Mouse (Mus musculus) thymus, adult 18-20 months (tissue): ENCODE measurements around the gene Mxi1.

Experiments
- DNase-seq, 2 experiments: peaks; one replicate each; pipeline ENCODE4 v3.0.0; 2022; ENCODE audit warnings: mixed read lengths in 2 of 2

Mxi1 gene

DNA sequence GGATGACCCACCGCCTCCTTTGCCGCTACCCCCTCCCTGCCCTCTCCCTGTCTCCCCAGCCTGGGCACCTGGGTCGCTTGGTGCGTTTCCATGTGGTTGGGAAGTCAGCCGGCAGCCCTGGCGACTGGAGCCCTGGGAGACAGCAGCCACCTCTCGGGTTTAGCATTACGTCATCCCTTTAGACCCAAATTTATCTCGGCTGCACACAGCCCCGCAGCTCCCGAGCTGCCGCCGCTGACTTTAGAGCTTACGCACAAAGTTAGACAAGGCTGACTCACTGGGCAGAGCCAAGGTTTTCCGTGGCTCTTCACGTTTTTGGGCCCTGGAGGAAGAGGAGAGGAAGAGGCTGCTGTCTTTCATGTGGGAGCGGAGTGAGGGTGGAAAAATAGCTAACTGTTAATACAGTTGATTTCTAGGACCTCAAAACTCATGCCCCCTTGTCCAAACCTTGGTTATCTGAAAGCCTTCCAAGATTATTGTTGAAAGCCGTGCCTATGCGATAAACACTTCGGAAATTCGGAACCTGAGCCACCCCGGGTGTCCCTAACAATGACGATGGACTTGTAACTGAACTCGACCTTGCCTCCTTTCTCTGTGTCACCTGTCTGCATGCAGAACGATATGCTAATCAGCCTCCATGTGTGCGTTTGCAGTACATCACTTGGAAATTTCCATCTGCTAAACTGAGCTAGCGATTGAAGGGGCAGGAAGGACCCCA is 15.4 kb downstream of the Mxi1 start:
- DNase-seq = no peak

DNA sequence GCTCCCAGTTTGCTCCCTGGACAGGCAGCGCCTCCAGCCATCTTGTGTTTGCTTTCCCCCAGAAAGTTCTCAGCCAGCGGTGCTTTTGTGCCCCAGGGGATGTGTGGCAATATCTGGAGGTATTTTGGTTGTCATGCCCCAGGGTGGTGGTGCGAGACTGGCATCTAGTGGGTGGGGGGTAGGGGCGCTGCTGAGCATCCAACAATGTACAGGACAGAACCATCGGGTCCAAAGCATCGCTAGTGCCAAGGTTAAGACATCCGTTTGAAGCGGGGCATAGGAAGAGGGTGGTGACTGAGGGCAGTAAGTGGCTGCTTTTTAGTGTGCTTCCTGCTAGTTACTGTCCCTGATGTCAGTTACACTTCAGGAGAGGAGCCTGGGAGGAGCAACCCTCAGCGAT is 17.8 kb downstream of the Mxi1 start:
- DNase-seq = peak in 1 of 2 experiments; percentile 17

DNA sequence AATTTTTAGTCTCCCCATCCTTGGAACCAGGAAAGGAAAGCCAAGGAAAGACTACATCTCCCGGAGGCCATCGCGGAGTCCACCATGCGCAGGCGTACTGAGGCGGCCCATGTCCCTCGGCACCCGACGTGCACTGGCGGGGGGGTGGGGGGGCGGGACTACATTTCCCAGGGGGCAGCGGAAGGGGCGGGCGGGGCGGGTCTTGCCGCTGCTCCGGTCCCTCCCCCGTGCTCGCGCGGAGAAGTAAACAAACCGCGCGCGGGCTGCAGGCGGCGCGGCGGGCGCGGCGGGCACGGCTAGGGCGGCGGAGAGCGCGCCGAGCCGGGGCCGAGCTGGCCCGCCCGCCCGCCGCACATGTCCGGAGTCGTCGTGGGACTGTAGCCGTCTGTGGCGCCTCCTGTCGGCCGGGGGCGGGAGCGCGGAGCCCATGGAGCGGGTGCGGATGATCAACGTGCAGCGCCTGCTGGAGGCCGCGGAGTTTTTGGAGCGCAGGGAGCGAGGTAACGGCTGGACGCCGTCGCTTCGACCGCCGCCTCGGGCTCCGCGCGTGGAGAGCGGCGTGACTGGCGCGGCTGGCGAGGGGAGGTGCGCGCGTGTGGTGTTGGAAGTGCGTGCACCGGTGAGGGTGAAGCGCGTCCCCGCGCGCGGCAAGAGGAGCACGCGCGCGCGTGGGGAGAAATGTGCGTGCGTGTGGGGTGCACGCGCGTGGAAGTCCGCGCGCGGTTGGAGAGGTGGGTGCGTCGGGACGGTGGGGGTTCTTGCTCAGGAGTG is 19.1 kb downstream of the Mxi1 start:
- peak; percentile 73 to 79 for DNase-seq

DNA sequence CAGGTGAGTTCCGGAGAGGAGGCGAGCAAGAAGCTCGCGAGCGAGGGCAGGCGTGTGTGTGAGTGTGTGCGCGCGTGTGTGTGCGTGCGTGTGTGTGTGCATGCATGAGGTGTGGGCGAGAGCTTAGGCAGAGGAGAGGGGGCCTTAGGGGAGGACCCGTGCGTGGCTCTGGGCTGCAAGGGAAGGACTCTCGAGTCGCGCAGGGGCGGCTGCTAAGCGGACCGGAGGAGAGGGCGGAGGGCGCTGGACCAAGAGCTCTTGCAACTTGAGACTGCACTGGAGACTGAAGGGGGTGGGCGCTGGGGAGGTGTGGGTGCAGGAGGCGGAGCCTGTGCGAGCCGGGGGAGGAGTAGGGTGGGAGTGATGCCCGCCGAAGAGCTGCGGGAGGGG is 19.7 kb downstream of the Mxi1 start:
- peak; percentile 77 to 81 for DNase-seq

DNA sequence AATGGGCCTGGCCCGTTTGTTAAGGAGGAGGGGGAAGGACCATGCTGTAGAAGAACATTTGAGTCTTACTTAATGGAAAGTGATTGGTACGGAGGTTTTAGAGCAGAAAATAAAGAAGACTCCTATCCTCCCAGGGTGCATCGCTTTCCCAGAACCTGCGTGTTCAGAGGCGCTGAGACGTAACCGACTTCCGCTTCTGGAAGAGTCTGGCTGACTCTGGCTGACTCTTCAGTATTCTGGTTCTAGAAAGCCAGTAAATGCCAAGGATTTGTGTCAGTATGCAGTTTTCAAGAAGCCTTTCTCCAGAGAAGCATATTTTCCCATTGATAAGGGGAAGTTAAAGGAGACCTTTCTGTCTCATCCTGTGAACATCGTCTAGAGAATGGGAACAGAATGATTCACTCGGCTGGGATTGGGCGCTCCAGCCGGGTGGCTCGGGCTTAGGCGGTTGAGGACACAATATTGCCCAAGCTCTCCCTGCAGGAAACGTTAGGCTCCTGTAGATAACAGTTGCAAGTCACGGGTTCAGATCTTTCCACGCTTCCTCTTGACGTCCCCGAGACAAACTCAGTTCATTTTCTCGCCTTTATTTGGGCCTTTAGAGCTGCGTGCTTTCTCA is 21.7 kb downstream of the Mxi1 start:
- DNase-seq = no peak

DNA sequence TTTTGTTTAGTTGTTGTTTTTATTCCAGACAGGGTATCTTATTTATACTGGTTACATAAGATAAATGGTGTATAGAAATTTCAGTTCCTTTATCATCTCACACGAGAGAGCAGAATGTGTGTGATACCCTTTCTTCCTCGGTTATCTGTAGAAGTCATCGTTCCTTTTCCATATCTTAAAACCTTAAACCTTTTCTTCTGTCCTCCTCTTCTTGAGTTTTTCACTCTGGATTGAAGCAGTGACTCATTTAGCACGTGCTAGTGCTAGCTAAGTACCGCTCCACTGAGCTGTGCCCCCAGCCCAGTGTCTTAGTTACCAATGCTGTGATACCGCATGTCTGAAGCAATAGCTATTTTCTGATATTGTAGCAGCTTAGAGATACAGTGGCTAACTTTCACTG is 23.4 kb downstream of the Mxi1 start:
- DNase-seq = no peak

DNA sequence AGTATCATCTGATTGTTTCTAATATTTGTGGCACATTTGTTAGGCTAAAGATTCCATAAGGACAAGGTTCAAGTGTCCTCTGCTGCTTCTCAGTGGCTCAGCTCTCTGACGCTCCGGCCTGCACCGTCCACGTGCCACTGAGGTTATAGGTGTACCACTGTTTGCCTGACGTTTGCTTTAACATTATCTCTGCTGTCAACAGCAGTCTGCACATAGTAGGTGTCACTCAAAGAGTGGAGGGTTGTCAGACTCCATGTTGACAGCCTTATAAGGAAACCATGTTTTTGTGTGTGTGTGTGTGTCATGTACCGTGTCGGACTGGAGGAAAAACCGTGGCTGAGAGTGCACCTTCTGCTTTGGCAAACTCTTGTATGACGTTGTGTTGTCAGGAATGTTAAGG is 24.9 kb downstream of the Mxi1 start:
- DNase-seq = no peak

DNA sequence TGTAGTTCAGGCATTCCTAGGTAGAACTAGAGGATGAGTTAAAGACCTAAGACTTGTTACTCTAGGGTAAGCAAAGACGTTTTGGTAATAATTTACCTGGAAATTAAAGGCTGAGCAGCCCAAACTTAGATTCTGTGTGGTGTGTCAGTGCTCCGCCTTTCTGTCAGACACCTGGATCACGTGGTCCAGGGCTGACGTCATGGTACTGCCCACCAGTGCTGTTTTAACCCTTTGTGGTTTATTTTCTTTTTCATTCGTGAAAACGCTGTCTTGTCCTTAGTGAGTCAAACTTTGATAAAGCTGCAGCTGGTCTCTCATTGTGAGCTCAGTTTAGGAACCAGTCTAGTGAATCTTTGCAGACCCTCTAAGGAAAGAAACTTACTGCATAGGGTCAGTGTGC is 30.1 kb downstream of the Mxi1 start:
- no peak for DNase-seq

DNA sequence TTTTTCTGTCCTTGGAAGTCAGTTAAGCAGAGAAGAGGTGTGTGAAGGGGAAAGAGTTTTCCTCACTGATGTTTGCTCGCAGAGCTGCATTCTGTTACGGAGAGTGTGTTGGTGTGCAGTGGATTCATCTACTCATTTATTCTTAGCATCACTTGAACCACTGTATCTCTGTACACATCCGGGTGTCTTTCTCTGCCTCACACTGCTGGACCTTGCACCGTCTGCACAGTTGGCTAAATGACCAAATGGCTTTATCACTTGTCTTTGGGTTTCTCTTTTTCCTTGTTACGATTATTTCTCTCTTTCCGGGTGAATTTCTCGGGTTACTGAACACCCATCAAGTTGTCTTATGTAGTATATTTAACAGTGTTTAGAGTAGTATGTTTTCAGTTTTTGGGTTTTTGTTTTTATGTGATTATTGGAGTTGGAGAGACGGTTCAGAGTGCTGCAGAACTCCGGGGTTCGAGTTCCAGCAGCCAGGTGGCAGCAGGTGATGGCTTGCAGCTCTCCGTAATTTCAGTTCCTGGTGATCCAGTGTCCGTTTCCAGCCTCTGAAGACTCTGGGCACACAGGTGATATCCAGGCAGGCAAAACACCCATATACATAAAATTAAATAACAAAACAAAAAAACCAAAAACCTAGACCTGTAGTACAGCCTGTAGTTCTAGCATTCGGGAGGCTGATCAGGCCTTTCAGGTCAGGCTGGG is 33.0 kb downstream of the Mxi1 start:
- no peak for DNase-seq

DNA sequence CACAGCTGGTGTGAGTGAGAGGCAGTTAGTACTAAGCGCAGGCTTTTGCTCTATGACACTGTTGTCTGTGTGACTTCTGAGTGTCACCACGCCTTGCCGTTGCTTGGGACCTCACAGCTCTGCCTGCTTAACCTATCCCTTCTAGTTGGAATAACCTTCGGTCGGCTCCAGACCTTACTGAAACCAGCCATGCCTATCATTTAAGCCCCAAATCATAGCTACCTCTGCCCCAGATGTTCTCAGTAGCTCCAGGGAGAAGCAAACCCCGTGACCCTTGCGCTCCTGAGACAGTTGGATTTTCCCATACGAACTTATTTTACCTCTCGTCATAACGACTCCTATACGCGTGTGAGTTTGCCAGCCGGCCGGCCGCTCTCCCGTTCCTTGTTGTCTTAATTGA is 33.7 kb downstream of the Mxi1 start:
- no peak for DNase-seq

DNA sequence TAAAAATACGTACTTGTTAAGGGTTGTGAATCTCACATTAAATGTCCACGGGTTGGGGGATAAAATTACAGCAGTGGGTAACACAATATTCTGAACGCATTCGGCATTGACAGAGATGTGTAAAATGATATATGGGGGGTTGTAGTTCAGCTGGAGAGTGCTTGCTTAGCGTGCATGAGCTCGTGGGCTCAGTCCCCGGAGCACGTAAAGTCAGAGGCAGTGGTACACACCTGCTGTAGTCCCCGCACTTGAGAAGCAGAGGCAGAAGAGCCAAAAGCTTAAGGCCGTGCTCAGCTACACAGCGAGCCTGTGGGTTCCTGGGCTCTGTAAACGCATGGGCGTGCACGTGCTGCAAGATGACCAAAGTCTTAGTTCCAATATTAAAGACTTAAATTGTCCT is 35.4 kb downstream of the Mxi1 start:
- no peak for DNase-seq

DNA sequence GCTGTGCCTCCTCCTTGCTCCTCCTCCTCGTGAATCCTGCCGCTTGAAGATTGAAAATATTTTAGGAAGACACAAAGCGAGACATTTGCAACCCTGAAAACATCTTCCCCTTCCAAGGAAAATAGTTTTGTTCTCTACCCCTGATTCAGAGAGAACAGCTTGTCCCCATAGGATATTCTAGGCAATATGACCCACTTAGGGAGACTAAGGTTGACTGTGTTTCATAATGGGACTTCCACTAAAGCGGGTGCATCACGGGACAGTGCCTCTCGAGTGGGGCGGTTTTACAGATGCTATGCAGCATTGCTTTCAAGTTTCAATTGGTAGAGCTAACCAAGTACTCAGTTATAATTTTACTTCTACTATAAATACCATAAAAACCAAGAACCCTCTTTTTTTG is 43.5 kb downstream of the Mxi1 start:
- DNase-seq = no peak

DNA sequence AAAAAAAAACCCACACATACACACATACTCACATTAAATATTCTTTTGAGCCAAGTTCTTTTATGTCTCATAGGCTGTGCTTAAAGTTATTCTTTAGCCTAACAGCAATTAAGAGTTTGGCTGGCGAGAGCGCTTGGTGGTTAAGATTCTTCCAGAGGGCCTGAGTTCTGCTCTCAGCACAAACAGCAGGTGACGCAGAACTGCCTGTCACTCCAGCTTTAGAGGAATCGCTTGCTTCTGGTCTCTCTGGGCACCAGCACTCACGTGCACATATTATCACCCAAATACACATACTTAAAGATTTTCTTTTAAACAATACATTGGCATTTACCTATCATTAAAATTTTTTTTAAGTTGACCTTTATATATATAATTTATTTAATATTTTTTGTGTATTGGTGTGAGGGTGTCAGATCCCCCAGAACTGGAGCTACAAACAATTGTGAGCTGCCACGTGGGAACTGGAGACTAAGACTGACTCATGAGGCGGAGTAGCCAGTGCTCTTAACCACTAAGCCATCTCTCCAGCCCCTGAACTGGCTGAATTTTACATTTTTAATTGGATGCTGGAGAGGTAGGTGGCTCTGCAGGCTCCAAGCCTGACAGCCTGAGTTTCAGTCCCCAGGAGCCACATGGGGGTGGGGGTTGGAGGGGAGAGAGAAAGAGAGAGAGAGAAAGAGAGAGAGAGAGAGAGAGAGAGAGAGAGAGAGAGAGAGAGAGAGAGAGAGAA is 44.1 kb downstream of the Mxi1 start:
- DNase-seq = no peak

DNA sequence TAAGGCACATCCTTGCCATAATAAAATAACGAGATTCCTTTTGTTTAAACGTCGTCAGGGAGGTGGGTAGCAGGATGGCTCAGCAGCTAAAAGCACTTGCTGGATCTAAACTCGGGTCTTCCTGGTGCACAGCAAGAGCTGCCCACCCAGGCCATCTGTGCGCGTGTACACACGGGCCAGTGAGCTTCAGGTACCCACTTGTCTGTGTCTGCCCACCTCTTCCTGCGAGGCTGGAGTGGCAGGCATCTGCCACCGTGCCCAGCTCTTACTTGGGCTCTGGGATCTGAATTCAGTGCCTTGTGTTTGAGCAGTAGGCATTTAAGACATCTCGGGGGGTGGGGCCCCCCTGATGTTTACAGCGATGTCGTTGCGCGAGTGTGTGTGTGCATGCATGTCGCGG is 44.7 kb downstream of the Mxi1 start:
- no peak for DNase-seq

DNA sequence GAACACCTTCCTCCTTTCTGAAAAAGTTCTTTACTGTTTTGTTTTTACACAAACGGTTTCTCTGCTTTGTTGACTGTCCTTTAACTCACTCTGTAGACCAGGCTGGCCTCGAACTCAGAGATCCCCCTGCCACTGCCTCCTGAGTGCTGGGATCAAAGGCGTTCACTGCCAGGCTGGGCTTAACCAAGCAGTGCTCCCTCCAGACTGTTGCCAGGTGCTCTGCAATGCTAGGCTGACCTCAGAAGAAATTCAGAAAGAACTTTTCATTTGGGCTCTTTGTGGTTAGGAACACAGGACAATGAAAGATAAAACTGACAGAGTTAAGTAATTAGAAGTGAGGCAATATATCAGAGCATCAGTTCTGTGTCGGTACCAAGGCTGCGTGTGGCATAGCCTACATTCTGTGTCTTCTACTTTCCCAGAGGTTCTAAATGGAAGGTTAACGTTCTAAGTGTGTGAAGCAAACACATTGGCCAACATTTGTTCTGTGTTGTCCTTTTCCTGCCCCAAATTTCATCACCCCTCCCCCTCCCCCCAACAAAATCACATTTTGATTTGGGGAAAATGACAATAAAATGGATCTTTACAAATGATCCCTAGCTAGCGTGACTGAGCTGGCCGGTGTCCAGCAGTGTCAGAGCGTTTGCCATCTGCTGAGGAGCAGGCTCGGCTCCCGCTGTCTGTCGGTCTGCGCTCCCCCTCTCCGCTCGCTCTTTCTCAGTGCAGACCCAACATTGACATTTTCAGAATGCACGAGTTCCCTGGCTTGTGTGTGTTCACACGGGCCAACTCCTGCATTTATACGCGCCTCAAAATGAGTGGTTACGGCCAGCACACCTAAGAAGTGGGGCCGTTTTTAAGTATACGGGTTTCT is 49.1 kb downstream of the Mxi1 start:
- DNase-seq = no peak

DNA sequence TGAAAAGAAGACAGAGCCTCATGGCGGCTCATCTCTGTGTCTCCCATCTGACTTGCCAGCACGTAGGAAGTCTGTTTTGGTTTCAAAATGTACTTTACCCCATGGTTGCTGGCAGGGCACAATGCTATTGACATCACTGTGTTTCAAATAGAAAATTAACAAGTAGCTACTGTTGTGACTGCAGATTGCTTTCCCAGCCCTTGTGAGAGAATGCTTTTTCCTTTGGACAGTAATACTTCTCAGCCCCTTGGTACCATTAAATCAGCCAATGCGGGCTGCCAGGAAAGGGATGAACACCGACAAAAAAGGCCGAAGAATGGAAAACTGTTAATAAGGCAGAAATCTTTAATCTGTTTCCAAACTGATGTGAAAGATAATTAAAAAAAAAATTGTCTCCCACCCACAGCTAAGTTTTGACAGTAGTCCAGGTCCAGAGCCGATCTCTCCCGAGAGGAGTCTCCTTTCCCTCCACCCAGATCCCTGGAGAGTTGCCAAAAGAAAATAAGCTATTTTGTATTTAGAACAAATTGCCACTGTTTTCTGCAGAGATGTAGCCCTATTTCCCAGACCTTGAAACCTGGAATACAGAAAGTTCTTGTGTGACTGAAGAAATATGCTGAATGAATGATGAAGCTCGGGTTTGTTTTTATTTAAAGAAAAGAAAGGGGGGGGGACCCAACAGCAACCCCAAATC is 50.1 kb downstream of the Mxi1 start:
- DNase-seq = no peak

DNA sequence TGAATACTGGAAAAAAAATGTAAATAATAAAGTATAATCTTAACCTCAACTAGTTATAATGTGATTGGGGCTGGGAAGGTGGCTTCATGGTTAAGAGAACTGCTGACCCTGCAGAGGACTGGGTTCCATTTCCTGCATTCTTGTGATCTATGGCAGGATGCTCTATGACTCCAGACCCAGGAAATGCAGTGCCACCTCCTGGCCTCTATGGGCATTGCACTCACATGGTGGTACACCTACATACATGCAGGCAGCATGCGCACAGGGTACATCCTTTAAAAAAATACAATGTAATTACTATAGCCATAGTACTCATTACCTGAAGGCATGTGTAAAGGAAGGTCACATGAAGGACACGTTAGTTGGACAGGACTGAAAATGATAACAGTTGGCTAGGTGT is 52.6 kb downstream of the Mxi1 start:
- no peak for DNase-seq

DNA sequence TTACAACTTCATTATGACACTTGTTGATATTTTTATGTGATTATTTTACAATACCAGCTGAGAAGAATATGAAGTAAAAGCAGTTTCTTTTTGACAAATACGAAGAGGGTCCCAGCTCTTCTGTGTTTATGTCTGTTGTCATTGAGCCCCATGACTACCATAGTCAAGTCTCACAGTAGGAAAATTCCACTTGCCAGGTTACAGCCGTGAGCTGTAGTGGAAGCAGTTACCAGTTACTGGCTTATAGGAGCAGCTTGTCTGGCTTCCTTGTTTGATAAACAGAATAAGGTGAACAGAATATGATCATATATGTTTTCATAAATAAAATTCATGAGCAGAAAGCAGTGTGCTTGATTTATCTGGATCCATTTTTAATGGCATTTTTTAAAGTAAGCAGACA is 54.2 kb downstream of the Mxi1 start:
- DNase-seq = no peak

DNA sequence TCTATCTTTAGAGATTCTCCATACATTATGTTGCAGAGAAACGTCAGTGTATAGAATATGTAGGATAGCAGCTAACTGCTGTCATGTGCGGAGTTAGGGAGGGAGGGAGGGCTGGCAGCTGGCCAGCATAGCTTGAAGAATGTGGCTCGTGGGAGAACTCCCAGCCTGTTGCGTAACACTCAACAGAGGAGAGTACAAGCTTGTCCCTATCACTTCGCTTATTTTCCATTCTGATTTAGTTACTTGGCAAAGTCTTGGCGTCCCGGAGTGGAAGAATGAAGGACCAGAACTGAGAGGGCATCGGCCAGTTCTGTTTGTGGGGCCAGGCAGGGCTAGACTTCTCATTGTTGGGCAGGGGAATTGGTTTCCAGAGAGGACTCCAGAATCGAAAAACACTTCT is 54.6 kb downstream of the Mxi1 start:
- DNase-seq = no peak

DNA sequence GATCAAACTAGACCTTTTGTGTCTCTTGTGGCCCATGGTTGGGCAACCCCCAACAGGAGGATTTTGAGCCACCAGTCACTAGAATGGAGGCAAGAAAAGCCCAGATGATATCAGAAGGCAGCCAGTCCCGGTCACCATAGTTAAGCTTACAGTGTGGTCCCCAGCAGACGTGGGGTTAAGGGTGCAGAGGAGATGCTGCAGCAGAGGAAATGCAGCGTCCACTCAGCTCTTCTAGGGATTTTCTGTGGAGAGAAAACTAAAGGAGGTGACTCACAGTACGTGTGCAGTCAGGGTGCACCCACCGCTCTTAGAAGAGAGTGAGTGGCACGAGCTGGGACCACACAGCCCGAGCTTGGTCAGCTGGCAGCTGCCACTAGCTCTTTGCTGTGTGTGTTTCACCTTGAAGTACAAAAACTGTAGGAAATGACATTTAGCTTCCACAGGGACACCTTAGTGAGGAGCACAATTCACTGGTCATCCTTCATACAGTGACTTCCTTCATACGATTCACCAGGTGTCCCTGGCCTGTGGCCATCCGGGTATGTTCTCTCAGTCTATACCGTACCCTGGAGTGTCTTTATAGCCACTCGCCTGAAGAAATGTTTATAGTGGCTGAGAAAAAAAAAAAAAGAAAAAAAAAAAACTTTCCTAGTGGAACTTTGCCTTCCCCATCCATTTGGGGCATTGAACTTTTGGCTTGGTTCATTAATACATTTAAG is 55.9 kb downstream of the Mxi1 start:
- DNase-seq = no peak

DNA sequence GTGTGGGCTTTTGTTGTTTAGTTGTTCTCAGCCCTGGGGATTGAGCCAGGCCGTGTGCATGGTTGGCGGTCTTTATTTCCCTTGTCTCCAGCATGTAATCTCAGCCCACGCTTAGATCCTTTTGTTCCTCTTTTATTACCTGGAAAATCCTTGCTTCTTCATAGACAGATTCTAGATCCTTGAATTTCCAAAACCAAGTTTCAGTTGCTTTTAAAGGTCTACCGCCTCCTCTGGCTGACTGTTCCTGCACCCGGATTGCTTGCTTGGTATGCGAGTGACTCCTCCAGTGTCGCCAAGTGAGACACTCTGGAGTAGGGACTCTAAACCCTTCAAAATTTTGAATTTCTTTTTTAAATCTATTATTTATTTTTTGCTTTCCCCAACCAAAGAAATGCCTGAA is 56.6 kb downstream of the Mxi1 start:
- no peak for DNase-seq
